In the genomic region with DNA sequence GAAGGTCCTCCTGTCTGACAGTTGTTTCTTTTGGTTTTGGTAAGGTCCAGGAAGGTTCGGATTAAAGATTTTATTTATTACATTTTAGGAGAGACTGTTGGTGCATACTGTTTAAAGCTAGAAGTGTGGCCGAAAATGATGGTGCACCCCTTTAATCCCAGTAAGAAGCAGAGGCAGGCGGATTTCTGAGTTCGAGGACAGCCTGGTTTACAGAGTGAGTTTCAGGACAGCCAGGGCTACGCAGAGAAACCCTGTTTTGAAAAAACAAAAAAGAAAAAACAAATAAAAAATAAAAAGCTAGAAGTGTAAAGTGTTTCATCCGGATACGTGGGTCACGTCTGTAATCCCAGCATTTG, we compare ENCODE assay signal across 8 mouse cellular contexts. TPM values are rescaled to one million over a fixed set of nuclear protein-coding genes. Genes with fewer than 3 reads are reported as not detected.
A peak's percentile ranks its signal among the peaks of the same experiment; 100 is the strongest.
DNase-seq lines count a peak whose midpoint lies in the region; ATAC-seq and TF ChIP-seq lines count a peak whose summit lies in the region.

No protein-coding gene starts in this region.

- peak; percentile 47 for ATAC-seq in liver, embryonic 14.5 days (ENCODE audit: insufficient read depth)

- no peak for TF ChIP-seq CTCF in thymus, adult 2 months (IDR thresholded peaks at IDR 0.05; ENCODE audit: borderline replicate concordance, control insufficient read depth, extremely low read depth, insufficient read depth, low read length, poor library complexity)
- TF ChIP-seq CTCF in liver, embryonic 14.5 days (IDR thresholded peaks at IDR 0.05; ENCODE audit: low read depth) = no peak

- H3K36me3 ChIP-seq in thymus, adult 2 months (ENCODE audit: control insufficient read depth, insufficient read depth, low read length) = no peaks in the 10 kb centered on the region
- no peaks in the 10 kb centered on the region for H3K36me3 ChIP-seq in liver, embryonic 14.5 days (replicated peaks; ENCODE audit: control insufficient read depth, insufficient read depth, low read depth)

- no peak overlapping the region for H3K27ac ChIP-seq in thymus, adult 2 months (ENCODE audit: control insufficient read depth, insufficient read depth, low read length)
- peak overlapping the region; percentile 66 for H3K27ac ChIP-seq in liver, embryonic 14.5 days

- H3K27me3 ChIP-seq in thymus, adult 2 months (ENCODE audit: control insufficient read depth, insufficient read depth, low read length) = no peaks in the 10 kb centered on the region
- H3K27me3 ChIP-seq in liver, embryonic 14.5 days (ENCODE audit: control insufficient read depth, insufficient read depth, low read length) = no peaks in the 10 kb centered on the region

- peak overlapping the region; percentile 76 for H3K9ac ChIP-seq in liver, embryonic 14.5 days (replicated peaks)

- H3K4me1 ChIP-seq in thymus, adult 2 months (replicated peaks; ENCODE audit: control insufficient read depth, insufficient read depth, low read length) = no peaks in the 10 kb centered on the region
- H3K4me1 ChIP-seq in liver, embryonic 14.5 days (replicated peaks; ENCODE audit: control insufficient read depth in 2 of 2, insufficient read depth in 2 of 2, low read length in 1 of 2) = peaks cover 3 to 5% of the 10 kb centered on the region in 2 experiments; a peak in 1 of 4 replicates

- 29% methylated on average over 8 of the region's 8 CpGs for WGBS in thymus, adult 2 months
- WGBS in liver, embryonic 14.5 days (ENCODE audit: insufficient replicate concordance) = 19% methylated on average over 8 of the region's 8 CpGs

- intact Hi-C loops in left cerebral cortex, postnatal 36 days (cut with DNase I) = loop anchor here (5.0 kb wide), 1 partner anchor 33 kb away; the partner anchor contains the start of genes Mfap1a and Wdr76

- H3K4me2 ChIP-seq in liver, embryonic 14.5 days (ENCODE audit: low read depth) = peak overlapping the region; percentile 79

- DNase-seq in adrenal gland, postnatal 10 days = peak; percentile 33
- DNase-seq in adrenal gland, adult 8-10 months = no peak
- DNase-seq in thymus, adult 2 months = no peak
- no peak for DNase-seq in thymus, postnatal 0 days (ENCODE audit: low spot score)
- no peak for DNase-seq in liver, embryonic 14.5 days (ENCODE audit: low read depth in 3 of 3, low spot score in 3 of 3)
- no peak for DNase-seq in adipocyte (ENCODE audit: low spot score)
- no peak for DNase-seq in spleen, adult 18-20 months
- no peak for DNase-seq in left cerebral cortex, postnatal 36 days (ENCODE audit: low spot score in 2 of 2)

- TF ChIP-seq EP300 in liver, embryonic 14.5 days (IDR thresholded peaks at IDR 0.05; ENCODE audit: low read depth) = no peak

- H3K4me3 ChIP-seq in thymus, adult 2 months (ENCODE audit: control insufficient read depth, insufficient read depth, low read length) = peak overlapping the region; percentile 60
- peak overlapping the region; percentile 78 to 92 for H3K4me3 ChIP-seq in liver, embryonic 14.5 days (ENCODE audit: insufficient read depth in 1 of 2, low read depth in 2 of 2, low read length in 2 of 2)

- no peak for TF ChIP-seq POLR2A in thymus, adult 2 months (IDR thresholded peaks at IDR 0.05; ENCODE audit: control insufficient read depth, extremely low read depth, insufficient read depth, low read length, poor library complexity)

- H3K9me3 ChIP-seq in liver, embryonic 14.5 days (ENCODE audit: control insufficient read depth, low read length) = no peaks in the 10 kb centered on the region

RNA-seq across cellular contexts. Expression of gene Mfap1b, which starts 0.3 kb away (rescaled TPM):
- total RNA-seq in adrenal gland, postnatal 10 days (2021) = 10 to 100 TPM; 24.9 to 26.8 TPM
- total RNA-seq in adrenal gland, adult 8-10 months (2022) = 10 to 100 TPM; 38.2 to 44.8 (median 40.2) TPM
- 5.0 and 5.1 TPM in 2 replicates for polyA plus RNA-seq in thymus, adult 2 months (2012; rRNA removed)
- 55.0 and 56.2 TPM in 2 replicates for polyA plus RNA-seq in thymus, postnatal 0 days (2015; fragmentation: Nextera tagmentation; extraction: Ambion mirVana)
- polyA plus RNA-seq in liver, embryonic 14.5 days (2012; rRNA removed) = 3.4 and 8.7 TPM in 2 replicates
- polyA plus RNA-seq in liver, embryonic 14.5 days (2014; fragmentation: Nextera tagmentation; extraction: Ambion mirVana) = 20.1 and 22.2 TPM in 2 replicates
- 10 to 100 TPM; 40.1 to 42.3 TPM for total RNA-seq in left cerebral cortex, postnatal 36 days (2021)

RNA-seq across cellular contexts. Expression of gene Serinc4, which starts 17.6 kb away (rescaled TPM):
- under 1 TPM in 1 of 2 experiments, not detected in 1; 0.24 TPM for total RNA-seq in adrenal gland, postnatal 10 days (2021)
- total RNA-seq in adrenal gland, adult 8-10 months (2022) = under 1 TPM; 0.20 to 0.75 (median 0.28) TPM
- 0.70 and 0.89 TPM in 2 replicates for polyA plus RNA-seq in thymus, adult 2 months (2012; rRNA removed)
- 0.14 and 0.27 TPM in 2 replicates for polyA plus RNA-seq in thymus, postnatal 0 days (2015; fragmentation: Nextera tagmentation; extraction: Ambion mirVana)
- polyA plus RNA-seq in liver, embryonic 14.5 days (2012; rRNA removed) = 0.17 and 0.22 TPM in 2 replicates
- polyA plus RNA-seq in liver, embryonic 14.5 days (2014; fragmentation: Nextera tagmentation; extraction: Ambion mirVana) = 0.08 and 0.11 TPM in 2 replicates
- under 1 TPM; 0.27 to 0.39 TPM for total RNA-seq in left cerebral cortex, postnatal 36 days (2021)

RNA-seq across cellular contexts. Expression of gene Hypk, which starts 21.1 kb away (rescaled TPM):
- 10 to 100 TPM; 29.1 to 39.9 TPM for total RNA-seq in adrenal gland, postnatal 10 days (2021)
- 10 to 100 TPM; 14.2 to 53.3 (median 35.7) TPM for total RNA-seq in adrenal gland, adult 8-10 months (2022)
- 7.7 and 8.9 TPM in 2 replicates for polyA plus RNA-seq in thymus, adult 2 months (2012; rRNA removed)
- 111 and 114 TPM in 2 replicates for polyA plus RNA-seq in thymus, postnatal 0 days (2015; fragmentation: Nextera tagmentation; extraction: Ambion mirVana)
- polyA plus RNA-seq in liver, embryonic 14.5 days (2012; rRNA removed) = 22.4 and 26.8 TPM in 2 replicates
- polyA plus RNA-seq in liver, embryonic 14.5 days (2014; fragmentation: Nextera tagmentation; extraction: Ambion mirVana) = 72.9 and 79.2 TPM in 2 replicates
- total RNA-seq in left cerebral cortex, postnatal 36 days (2021) = 10 to 100 TPM; 20.3 to 22.6 TPM

RNA-seq across cellular contexts. Expression of gene Serf2, which starts 25.2 kb away (rescaled TPM):
- total RNA-seq in adrenal gland, postnatal 10 days (2021) = 100 to 1,000 TPM; 346 to 350 TPM
- total RNA-seq in adrenal gland, adult 8-10 months (2022) = 100 to 1,000 TPM; 249 to 360 (median 257) TPM
- 370 and 498 TPM in 2 replicates for polyA plus RNA-seq in thymus, adult 2 months (2012; rRNA removed)
- 522 and 560 TPM in 2 replicates for polyA plus RNA-seq in thymus, postnatal 0 days (2015; fragmentation: Nextera tagmentation; extraction: Ambion mirVana)
- 345 and 412 TPM in 2 replicates for polyA plus RNA-seq in liver, embryonic 14.5 days (2012; rRNA removed)
- 279 and 297 TPM in 2 replicates for polyA plus RNA-seq in liver, embryonic 14.5 days (2014; fragmentation: Nextera tagmentation; extraction: Ambion mirVana)
- total RNA-seq in left cerebral cortex, postnatal 36 days (2021) = 100 to 1,000 TPM; 171 to 191 TPM

RNA-seq across cellular contexts. Expression of gene Ell3, which starts 30.1 kb away (rescaled TPM):
- under 1 TPM; 0.18 to 0.66 TPM for total RNA-seq in adrenal gland, postnatal 10 days (2021)
- under 1 TPM in 3 of 4 experiments, not detected in 1; 0.24 to 0.74 (median 0.62) TPM for total RNA-seq in adrenal gland, adult 8-10 months (2022)
- polyA plus RNA-seq in thymus, adult 2 months (2012; rRNA removed) = 0.92 and 1.0 TPM in 2 replicates
- 1.6 TPM in 2 replicates for polyA plus RNA-seq in thymus, postnatal 0 days (2015; fragmentation: Nextera tagmentation; extraction: Ambion mirVana)
- polyA plus RNA-seq in liver, embryonic 14.5 days (2012; rRNA removed) = 0.84 and 1.1 TPM in 2 replicates
- 1.8 and 2.0 TPM in 2 replicates for polyA plus RNA-seq in liver, embryonic 14.5 days (2014; fragmentation: Nextera tagmentation; extraction: Ambion mirVana)
- total RNA-seq in left cerebral cortex, postnatal 36 days (2021) = under 1 TPM in 1 of 2 experiments, not detected in 1; 0.20 TPM
